Mouse (Mus musculus) liver, adult 2 months (tissue): ENCODE data around the gene Hist2h3c1.

Experiments
- CTCF ChIP-seq: fragments of 200-500 bp; IDR thresholded peaks from 2 replicates; pipeline ENCODE4 v1.5.1; 2011; ENCODE audit warnings: low read depth, low read length, control low read depth
- POLR2A ChIP-seq: fragments of 200-500 bp; IDR thresholded peaks from 2 replicates; pipeline ENCODE4 v1.6.1; 2011; ENCODE audit warnings: low read length, control low read depth; ENCODE audit not compliant: insufficient read depth; ENCODE audit errors: extremely low read depth

DNA sequence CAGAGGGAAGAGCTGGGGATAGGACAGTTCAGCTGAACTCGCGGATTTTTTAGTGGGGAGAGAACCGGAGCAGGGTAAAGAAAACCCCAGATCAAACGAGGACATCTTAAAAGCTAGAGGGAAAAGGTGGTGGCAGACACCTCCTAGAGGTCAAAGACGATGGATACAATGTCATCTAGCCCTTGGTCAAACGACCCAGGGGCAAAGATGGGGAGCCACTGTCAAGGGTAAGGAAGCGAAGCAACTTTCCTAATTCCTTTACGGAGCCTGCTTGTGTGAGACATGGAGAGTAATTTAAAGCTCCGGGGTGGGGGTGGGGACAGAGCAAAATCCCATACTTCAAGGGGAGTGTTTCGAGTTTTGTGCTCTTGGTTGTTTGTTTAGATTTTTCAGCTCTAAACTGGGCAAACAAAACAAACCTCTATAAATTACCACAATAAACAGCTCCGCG is 27.3 kb upstream of the Hist2h3c1 start:
- TF ChIP-seq CTCF (no peak; the same call in 1 of the 2 replicates), POLR2A (no peak)
